Mouse (Mus musculus) subcutaneous adipose tissue, adult 2 months (tissue): ENCODE results near the gene Il20. TPM values are rescaled to one million over a fixed set of nuclear protein-coding genes. Genes with fewer than 3 reads are reported as not detected.

ENCODE experiments used
- polyA plus RNA-seq: library from polyadenylated mRNA; depleted of rRNA; stranded (reverse); fragments of >200 nt; gene quantifications from 2 replicates; pipeline ENCODE4 v1.2.3, GENCODE M21; 2012; ENCODE audit warnings: low replicate concordance; rRNA removed

Gene Il20
- not detected in 2 replicates for polyA plus RNA-seq

DNA sequence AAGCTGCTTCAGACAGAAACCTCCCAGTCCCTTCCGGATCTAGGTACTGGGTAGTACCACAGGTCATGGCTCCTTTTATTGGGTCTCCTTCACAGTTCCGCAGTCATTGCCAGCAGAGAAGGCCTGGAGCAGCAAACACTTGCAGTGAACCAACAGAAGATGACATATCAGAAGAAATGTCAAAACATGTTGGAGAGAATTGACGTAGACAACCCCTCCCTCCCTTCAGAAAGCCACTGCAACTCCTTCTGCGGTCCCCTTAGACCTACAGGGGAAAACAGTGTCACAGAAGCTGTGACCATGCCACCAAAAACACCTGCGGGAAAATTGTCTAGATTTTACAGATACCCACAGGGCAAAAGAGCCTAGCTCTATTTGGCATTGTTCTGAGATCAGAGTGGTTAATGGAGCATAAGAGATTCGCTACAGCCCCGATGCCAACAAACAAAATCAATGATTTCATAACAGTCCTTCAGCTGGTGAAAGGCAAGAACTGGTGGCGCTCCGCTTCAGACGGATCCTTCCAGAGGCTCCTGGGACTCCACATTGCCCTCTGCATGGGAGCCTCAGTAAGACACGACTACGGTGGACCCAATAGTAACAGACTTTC, at the start of gene Il20:
Gene Il20, minus strand, starts transcription at position 51 of the 610 bp plus-strand sequence.

DNA sequence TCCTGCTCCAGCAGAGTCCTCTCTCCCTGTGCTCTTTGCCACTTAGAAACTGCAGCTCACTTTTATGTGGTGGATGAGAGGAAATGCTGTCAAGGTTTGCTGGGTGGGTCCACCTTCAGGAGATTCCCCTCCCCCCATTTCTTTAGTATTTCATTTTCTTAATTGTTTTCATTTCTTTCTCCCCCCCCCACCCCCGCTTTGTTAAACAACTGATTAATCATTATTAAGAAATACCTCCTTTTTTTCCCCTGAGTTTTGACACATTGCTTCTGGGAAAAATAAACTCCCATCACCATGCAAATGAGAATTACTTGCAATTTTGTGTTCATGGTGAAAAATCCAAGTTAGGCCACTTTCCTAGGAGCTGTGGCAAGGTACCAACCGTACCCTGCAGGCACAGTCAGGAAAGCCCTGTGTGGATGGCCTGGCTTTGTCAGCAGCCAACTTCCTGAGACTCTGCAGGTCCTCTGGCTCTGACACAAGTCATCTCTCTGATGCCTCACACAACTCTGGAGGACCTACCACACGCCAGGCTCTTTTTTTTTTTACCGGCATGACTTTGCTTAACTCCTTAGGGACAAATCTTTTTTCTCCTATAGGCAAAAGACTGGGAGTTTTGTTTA, 28.9 kb upstream of the Il20 start, which contains the start of gene Il19:
Gene Il19, minus strand, starts transcription at position 51 of the 623 bp plus-strand sequence.

DNA sequence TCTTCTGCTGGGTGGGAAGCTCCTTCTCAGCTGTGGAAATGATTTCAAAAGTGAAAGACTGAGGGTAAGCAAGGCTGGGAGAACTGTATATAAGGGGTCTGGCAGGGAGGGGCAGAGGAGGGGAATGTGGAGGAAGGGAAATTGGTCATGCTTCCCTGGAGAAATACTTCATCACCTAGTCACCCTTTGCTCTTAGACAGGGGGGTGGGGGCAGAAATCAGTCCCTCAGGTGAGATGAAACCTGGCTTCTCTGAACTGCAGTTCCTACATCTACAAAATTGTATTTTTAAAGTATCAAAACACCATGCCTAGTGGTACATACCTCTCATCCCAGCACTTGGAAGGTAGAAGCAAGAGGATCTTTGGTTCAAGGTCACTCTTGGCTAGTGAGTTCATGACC, 23.9 kb downstream of the Il20 start, which contains the start of gene Il24:
Gene Il24, minus strand, starts transcription at position 101 of the 400 bp plus-strand sequence.

DNA sequence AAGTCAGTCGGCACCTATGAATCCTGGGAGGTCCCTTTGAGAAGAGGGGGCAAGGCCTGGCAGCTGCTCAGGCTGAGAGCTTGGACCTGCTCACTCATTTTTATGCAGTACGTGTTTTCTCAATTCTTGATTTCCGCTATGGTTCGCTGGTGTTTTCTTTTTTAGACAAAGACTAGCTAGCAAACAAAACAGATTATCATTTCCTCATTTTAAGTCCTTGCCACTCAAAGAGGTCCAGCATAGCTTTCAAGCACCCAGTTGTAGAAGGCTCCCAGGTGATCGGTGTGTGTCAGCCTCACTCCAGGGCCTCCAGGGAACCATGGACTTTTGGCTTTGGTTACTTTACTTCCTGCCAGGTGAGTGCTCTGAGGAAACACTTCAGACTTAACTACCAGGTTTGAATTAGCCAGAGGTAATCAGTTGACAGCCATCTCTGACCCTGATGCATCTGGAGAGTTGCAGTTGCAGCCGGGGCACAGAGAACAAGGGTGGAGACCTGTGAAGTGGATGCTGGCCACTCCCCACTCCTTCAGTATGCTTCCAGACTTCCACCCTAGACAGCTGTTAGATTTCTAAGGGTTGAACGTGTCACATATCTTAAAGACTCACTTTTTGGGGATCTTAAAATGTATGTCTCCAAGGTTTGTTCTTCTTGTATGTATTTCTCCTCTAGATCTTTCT, 45.6 kb downstream of the Il20 start, which contains the start of gene Fcmr:
Gene Fcmr, plus strand, starts transcription at position 129 of the 681 bp plus-strand sequence.

Other genes starting within 250 kb of the Il20 start
- 0.16 and 1.5 TPM in 2 replicates for gene C4bp, start 249.8 kb downstream of the Il20 start, polyA plus RNA-seq
- not detected in 2 replicates for gene Gm29427, start 195.7 kb downstream of the Il20 start, polyA plus RNA-seq
- 1.2 and 2.1 TPM in 2 replicates for gene Yod1, start 194.1 kb downstream of the Il20 start, polyA plus RNA-seq
- 9.1 and 14.2 TPM in 2 replicates for gene Pfkfb2, start 182.2 kb downstream of the Il20 start, polyA plus RNA-seq
- 1.1 and 3.4 TPM in 2 replicates for gene AA986860, start 179.5 kb downstream of the Il20 start, polyA plus RNA-seq
- 0.58 and 0.66 TPM in 2 replicates for gene Fcamr, start 110.5 kb downstream of the Il20 start, polyA plus RNA-seq
- gene Pigr, start 84.8 kb downstream of the Il20 start, polyA plus RNA-seq = 0.14 and 31.0 TPM in 2 replicates
- gene Fcmr, start 45.8 kb downstream of the Il20 start, polyA plus RNA-seq = 0.64 and 0.85 TPM in 2 replicates
- gene Il24, start 24.0 kb downstream of the Il20 start, polyA plus RNA-seq = not detected in 2 replicates
- gene Il19, start 28.7 kb upstream of the Il20 start, polyA plus RNA-seq = not detected in 2 replicates
- 0.14 and 0.17 TPM in 2 replicates for gene Il10, start 108.4 kb upstream of the Il20 start, polyA plus RNA-seq
- gene Mapkapk2, start 186.4 kb upstream of the Il20 start, polyA plus RNA-seq = 102 and 122 TPM in 2 replicates
- gene Dyrk3, start 226.9 kb upstream of the Il20 start, polyA plus RNA-seq = 0.17 and 3.6 TPM in 2 replicates
- 36.1 and 48.1 TPM in 2 replicates for gene Eif2d, start 241.7 kb upstream of the Il20 start, polyA plus RNA-seq